Mouse (Mus musculus) ES-E14 (cell line): ENCODE measurements around the gene Grhl3. TPM values are rescaled to one million over a fixed set of nuclear protein-coding genes. Genes with fewer than 3 reads are reported as not detected.
A peak's percentile ranks its signal among the peaks of the same experiment; 100 is the strongest.

ENCODE experiments used
- DNase-seq: peaks from one replicate; pipeline ENCODE4 v3.0.0-alpha.2; 2013; ENCODE audit warnings: low read depth, low spot score
- H3K27ac ChIP-seq: 2 replicates; pipeline ENCODE4 v1.5.1; 2012; ENCODE audit warnings: low read depth, mild to moderate bottlenecking, low read length, moderate library complexity, mixed read lengths; ENCODE audit not compliant: poor library complexity, insufficient read depth, severe bottlenecking
- H3K36me3 ChIP-seq: 2 replicates; pipeline ENCODE4 v1.6.1; 2012; ENCODE audit warnings: mild to moderate bottlenecking, low read length, moderate library complexity, mixed read lengths; ENCODE audit not compliant: control insufficient read depth, poor library complexity, insufficient read depth, severe bottlenecking
- H3K4me1 ChIP-seq, 2 experiments: fragments of 150-350 bp in 1 of 2; sonication (generic) in 1 of 2; 2 replicates each; pipeline ENCODE4 v1.6.1; 2012; ENCODE audit warnings: low read length in 2 of 2, mild to moderate bottlenecking in 1 of 2, mixed read lengths in 1 of 2; ENCODE audit not compliant: control insufficient read depth in 2 of 2, insufficient read depth in 2 of 2, poor library complexity in 1 of 2
- H3K4me3 ChIP-seq, 2 experiments: fragments of 150-350 bp in 1 of 2; sonication (generic) in 1 of 2; 2 replicates each; pipeline ENCODE4 v1.5.1; 2012; ENCODE audit warnings: low read length in 2 of 2, low read depth in 1 of 2, mild to moderate bottlenecking in 1 of 2, mixed read lengths in 1 of 2; ENCODE audit not compliant: insufficient read depth in 1 of 2, poor library complexity in 1 of 2, severe bottlenecking in 1 of 2
- H3K9ac ChIP-seq: 2 replicates; pipeline ENCODE4 v1.6.1; 2012; ENCODE audit warnings: low read depth, mild to moderate bottlenecking, low read length, mixed read lengths; ENCODE audit not compliant: poor library complexity, insufficient read depth, severe bottlenecking
- H3K9me3 ChIP-seq: fragments of 150-350 bp; sonication (generic); 2 replicates; pipeline ENCODE4 v1.6.1; 2012; ENCODE audit warnings: low read depth, mild to moderate bottlenecking, low read length; ENCODE audit not compliant: control insufficient read depth, insufficient read depth
- CHD2 ChIP-seq: IDR thresholded peaks from 2 replicates; pipeline ENCODE4 v1.6.1; 2014; ENCODE audit warnings: mild to moderate bottlenecking, low read depth, low read length, inconsistent platforms
- HCFC1 ChIP-seq: IDR thresholded peaks from 2 replicates; pipeline ENCODE4 v1.6.1; 2012; ENCODE audit warnings: low read length, inconsistent platforms, borderline replicate concordance; ENCODE audit not compliant: insufficient read depth
- MAFK ChIP-seq: IDR thresholded peaks from 2 replicates; pipeline ENCODE4 v1.6.1; 2014; ENCODE audit warnings: mild to moderate bottlenecking, low read depth, low read length, inconsistent platforms; ENCODE audit not compliant: insufficient read depth
- ZC3H11A ChIP-seq: IDR thresholded peaks from 2 replicates; pipeline ENCODE4 v1.6.1; 2012; ENCODE audit warnings: low read depth, mild to moderate bottlenecking, inconsistent platforms, low read length, borderline replicate concordance
- ZNF384 ChIP-seq: IDR thresholded peaks from 2 replicates; pipeline ENCODE4 v1.6.1; 2012; ENCODE audit warnings: low read depth, low read length, inconsistent platforms
- in situ Hi-C, 2 experiments: fragments of 600-800 bp; cut with MboI; formaldehyde crosslinking; loops; one replicate each; pipeline ENCODE4 v1.15.1; 2025; ENCODE audit warnings: low sequenced_read_pairs in 2 of 2, inconsistent platforms in 1 of 2; ENCODE audit not compliant: unreplicated experiment in 2 of 2
- total RNA-seq: library from RNA; depleted of rRNA; stranded (reverse); fragments of 300-350 nt; gene quantifications from 2 replicates; pipeline ENCODE4 v1.2.3, GENCODE M21; 2012

Gene Grhl3
- total RNA-seq, 1 experiment = 6.7 TPM

DNA sequence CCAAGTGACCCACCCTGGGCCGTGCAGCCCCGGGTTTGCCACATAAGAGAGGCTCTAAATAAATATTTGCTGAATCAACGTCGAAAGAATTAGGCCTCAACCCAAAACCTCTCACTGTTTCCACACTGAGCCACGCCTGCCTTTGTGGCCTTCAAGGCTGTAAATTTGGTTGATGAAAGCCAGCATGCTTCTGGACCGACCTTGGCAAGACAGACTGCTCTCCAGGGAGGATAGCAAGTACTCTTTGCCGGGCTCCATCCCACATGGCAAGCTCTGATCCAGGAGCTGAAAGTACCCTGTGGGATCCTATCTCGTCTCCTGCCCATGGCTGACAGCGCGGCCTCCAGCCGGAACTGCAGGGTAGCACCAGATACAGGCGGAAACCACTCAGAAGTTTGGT, 63.9 kb downstream of the Grhl3 start:
- TF ChIP-seq MAFK = no peak
- TF ChIP-seq CHD2 = no peak
- TF ChIP-seq ZC3H11A = no peak
- TF ChIP-seq HCFC1 = no peak
- no peak for TF ChIP-seq ZNF384
- no peak overlapping the region for H3K4me3 ChIP-seq
- no peaks in the 10 kb centered on the region for H3K9me3 ChIP-seq
- H3K27ac ChIP-seq = no peak overlapping the region
- H3K36me3 ChIP-seq = no peaks in the 10 kb centered on the region
- no peak for DNase-seq
- H3K4me1 ChIP-seq = peaks cover 14 to 21% of the 10 kb centered on the region in 2 experiments; a peak in 3 of 4 replicates
- in situ Hi-C loops = no loop called here
- H3K9ac ChIP-seq = peak overlapping the region; percentile 25; the same call in 1 of the 2 replicates

DNA sequence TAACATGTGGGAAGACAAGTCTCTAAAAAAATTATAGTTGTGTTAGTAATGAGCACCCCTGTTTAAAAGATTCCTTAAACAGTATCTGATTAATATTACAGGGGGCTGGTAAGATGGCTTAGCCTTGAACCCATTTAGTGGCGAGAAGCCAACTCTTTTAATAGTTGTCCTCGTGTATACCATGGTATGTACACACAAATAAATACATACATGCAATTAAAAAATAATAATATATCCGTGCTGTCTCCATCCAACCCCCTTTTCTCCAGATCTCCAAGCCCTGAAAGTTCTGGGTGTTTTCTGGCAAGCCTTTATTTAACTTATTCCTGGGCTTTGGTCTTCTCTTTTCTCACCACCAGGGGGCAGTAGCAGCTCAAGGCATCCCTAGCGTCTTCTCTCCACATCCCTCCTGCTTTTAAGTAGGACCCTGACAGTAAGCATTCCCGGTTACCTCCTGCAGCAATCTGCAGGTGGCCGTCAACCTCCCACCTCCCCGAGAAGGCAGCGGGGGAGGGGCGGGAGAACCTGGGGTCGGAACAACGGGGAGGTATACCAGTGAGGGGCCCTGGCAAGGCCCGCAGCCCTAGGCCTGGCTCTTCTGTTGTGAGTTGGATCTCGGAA, 64.9 kb downstream of the Grhl3 start:
- Histone ChIP-seq H3K4me3 (no peak overlapping the region), H3K9ac (no peak overlapping the region), H3K4me1 (peaks cover 14 to 23% of the 10 kb centered on the region in 2 experiments; a peak in 3 of 4 replicates), H3K27ac (no peak overlapping the region; the same call in 1 of the 2 replicates), H3K9me3 (no peaks in the 10 kb centered on the region), H3K36me3 (no peaks in the 10 kb centered on the region)
- in situ Hi-C loops = no loop called here
- TF ChIP-seq ZC3H11A (peak; percentile 71; the same call in 1 of the 2 replicates), MAFK (no peak)
- peak; percentile 94 for DNase-seq

DNA sequence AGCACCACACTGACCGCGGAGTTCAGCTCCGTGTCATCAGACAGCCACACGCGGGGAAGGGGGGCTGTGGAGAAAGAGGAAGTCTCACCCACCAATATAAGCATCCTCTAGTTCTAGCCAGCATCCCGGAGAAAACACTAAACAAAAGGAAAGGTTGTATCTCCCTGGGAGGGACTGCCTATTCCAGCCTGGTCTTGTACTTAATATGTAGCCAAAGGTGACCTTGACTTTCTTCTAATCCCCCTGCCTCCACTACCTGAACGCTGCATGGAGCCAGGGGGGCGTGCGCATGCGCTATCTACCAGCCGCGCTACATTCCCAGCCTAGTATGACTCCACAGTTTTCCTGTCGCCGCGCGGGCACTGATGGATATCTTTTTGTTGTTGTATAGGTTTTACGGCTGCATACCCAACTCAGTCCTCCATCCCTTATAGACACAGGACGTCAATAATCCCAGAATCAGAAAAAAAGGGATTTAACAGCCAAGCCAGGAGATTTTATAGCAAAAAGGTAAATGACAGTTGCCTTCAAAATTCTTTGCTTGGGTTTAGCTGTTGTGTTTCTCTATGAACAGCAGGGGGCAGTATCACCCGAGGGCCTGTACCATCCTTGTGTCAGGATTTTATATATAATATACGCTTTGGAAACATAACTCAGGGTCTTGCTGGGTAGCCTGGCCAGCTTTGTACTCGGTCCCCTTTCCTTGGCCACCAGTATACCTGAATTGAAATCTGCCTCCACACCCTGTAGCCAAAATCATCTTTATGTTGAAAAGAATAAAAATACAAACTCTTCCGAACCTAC, 65.7 kb downstream of the Grhl3 start:
- peaks cover 14 to 27% of the 10 kb centered on the region in 2 experiments for H3K4me1 ChIP-seq
- peak overlapping the region; percentile 69; the same call in 1 of the 2 replicates for H3K9ac ChIP-seq
- peak; percentile 76 for DNase-seq
- in situ Hi-C loops = no loop called here
- H3K9me3 ChIP-seq = no peaks in the 10 kb centered on the region
- peak overlapping the region; percentile 93 for H3K27ac ChIP-seq
- TF ChIP-seq MAFK (peak; percentile 81), ZC3H11A (no peak)
- no peaks in the 10 kb centered on the region for H3K36me3 ChIP-seq
- H3K4me3 ChIP-seq = peak overlapping the region; percentile 50 to 66

DNA sequence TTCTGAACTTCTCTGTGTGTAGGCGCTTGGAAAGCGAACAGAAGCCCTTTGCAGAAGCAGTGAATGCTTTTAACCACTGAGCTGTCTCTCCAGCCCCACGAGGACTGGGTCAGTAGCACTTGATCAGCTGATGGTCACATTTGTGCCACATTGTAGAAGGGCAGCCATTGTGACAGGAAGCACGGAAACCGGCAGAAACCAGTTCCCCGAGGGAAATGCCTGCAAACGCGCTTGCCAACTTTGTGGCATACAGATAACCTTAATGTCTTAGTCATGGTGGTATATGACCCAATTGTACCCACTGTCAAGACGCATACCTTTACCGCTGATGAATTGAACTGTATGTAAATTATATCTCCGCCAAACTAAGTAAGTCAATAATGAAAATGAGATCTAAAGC, 67.6 kb downstream of the Grhl3 start:
- H3K27ac ChIP-seq = no peak overlapping the region
- TF ChIP-seq ZNF384 = no peak
- TF ChIP-seq HCFC1 = no peak
- no peak for TF ChIP-seq MAFK
- no peak for TF ChIP-seq CHD2
- no peak for TF ChIP-seq ZC3H11A
- no peaks in the 10 kb centered on the region for H3K9me3 ChIP-seq
- H3K9ac ChIP-seq = no peak overlapping the region
- in situ Hi-C loops = no loop called here
- no peak overlapping the region for H3K4me3 ChIP-seq
- H3K36me3 ChIP-seq = no peaks in the 10 kb centered on the region
- DNase-seq = no peak
- H3K4me1 ChIP-seq = peaks cover 14 to 22% of the 10 kb centered on the region in 2 experiments
